Mouse (Mus musculus) regulatory T cell (primary cell): ENCODE results near the gene Zfp354b.

Source experiments
- in situ Hi-C: fragments of 300-600 bp; cut with MboI, MseI; formaldehyde crosslinking; loops from one replicate; pipeline ENCODE4 v1.15.1; 2025; ENCODE audit warnings: high pct_unique_total_duplicates

Zfp354b gene

DNA sequence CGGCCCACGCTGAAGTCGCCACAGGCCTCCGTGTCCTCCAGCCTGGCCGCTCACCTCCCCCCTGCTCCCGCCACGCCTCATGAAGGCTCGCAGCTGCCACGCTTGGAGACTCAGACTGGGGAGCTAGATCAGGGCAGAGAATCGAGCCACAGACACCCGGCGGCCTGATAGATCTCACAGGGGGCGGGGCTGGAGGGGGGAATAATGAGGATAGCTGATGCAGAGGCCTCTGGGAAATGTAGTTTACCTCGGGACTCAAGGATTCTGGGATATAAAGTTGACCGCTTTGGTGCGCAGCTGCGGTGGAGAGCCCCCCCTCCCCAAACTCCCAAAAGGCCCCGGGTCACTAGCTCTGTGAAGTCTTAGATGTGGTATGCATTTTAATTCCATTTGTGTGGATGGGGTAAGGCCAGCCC, at the start of gene Zfp354b:
TSS of gene Zfp354b (minus strand) at position 183 of the 416 bp plus-strand sequence.
- in situ Hi-C loops, result no loop called here

DNA sequence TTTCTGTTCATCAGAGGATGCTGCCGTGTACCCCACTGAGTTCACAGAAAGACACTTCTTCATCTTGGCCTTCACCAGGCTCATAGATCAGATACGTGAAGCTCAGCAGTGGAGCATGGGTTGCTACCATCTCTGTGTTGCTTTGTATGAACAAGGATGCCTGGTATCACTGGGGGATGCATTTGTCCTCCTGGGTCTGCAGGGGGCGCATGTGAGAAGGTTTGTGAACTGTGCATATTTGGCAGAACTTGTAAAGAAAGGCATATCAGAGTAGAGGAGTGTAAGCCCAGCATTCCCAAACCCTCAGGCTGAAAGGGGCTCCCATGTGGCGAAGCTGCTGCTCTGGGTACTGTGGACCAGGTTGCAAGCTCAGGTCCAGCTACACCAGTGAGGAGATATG, 45.8 kb upstream of the Zfp354b start:
- in situ Hi-C loops, result no loop called here

- in situ Hi-C loops, result no loop called here
Observed at GRCm38 (mm10) chr11:50966230-50966629, 34.8 kb upstream of the Zfp354b start, which contains the start of gene Olfr1378. TSS of gene Olfr1378 (plus strand) at chr11:50966530.

DNA sequence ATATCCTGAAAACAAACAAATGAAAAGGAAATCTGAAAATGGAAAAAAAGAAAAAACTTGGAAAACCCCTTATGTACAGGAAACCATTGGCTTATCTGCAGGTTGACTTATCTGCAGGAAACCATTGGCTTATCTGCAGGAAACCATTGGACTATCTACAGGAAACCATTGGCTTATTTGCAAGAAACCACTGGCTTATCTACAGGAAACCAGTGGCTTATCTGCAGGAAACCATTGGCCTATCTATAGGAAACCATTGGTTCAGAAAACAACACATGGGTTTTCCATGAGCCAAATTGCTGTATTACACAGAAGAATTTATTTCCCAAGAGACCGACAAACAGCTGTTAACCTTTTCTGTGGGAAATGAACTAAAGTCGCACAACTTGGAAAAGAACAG, 33.5 kb upstream of the Zfp354b start:
- in situ Hi-C loops, result no loop called here

- in situ Hi-C loops, result no loop called here
Observed at GRCm38 (mm10) chr11:50953665-50954064, 22.2 kb upstream of the Zfp354b start, which contains the start of gene Prop1. TSS of gene Prop1 (minus strand) at chr11:50953765.

DNA sequence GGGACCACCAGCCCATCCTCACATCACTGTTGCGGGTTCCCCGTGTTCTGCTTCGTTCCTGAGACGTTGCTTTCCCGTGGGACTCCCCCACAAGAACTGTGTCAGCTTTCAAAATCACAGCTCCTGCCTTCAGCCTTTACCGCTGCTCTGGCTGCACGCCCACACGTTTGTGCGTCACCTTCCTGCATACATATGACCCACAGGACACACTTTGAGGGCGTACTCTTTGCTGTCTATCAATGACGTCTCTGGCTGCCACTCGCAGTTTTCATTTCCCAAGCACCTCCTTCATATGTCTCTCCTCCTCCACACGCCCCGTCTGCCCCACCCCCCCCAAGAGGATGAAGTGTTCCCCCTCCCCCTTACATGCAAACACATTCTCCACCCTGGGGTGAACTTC, 20.9 kb upstream of the Zfp354b start:
- in situ Hi-C loops, result no loop called here

DNA sequence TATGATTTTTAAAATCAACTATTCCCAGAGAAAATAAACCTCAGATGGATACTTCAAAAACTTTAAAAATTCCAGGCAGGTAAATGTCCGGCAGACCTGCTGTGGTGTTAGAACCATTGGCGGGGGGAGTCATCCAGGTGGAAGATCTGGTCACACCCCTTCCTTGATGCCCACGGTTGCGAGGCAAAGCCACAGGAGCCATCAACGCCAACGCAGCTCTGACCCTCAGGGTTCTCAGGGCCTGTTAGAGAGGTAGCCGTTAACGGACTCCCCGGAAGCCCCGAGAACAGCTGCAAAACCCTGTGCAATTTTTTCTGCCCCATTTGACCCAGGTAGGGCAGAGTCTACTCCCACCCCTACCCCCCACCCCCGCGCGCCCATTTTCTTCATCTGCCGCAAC, 12.1 kb upstream of the Zfp354b start, which contains the start of gene 4933414I15Rik:
TSS of gene 4933414I15Rik (minus strand) at position 260 of the 400 bp plus-strand sequence.
- in situ Hi-C loops, result loop anchor here (5.0 kb wide), 1 partner anchor 89 kb away; no protein-coding TSS in a partner anchor

GRCm38 (mm10) chr11:50942386-50942785, 11.0 kb upstream of the Zfp354b start:
- in situ Hi-C loops, result loop anchor here (5.0 kb wide), 1 partner anchor 90 kb away; no protein-coding TSS in a partner anchor

- in situ Hi-C loops, result loop anchor here (5.0 kb wide), 1 partner anchor 93 kb away; no protein-coding TSS in a partner anchor
Observed at GRCm38 (mm10) chr11:50939621-50940366, 8.4 kb upstream of the Zfp354b start.

GRCm38 (mm10) chr11:50938435-50938834, 7.0 kb upstream of the Zfp354b start:
- in situ Hi-C loops, result no loop called here

- in situ Hi-C loops, result no loop called here
Observed at GRCm38 (mm10) chr11:50932040-50932439, 607 bp upstream of the Zfp354b start.

DNA sequence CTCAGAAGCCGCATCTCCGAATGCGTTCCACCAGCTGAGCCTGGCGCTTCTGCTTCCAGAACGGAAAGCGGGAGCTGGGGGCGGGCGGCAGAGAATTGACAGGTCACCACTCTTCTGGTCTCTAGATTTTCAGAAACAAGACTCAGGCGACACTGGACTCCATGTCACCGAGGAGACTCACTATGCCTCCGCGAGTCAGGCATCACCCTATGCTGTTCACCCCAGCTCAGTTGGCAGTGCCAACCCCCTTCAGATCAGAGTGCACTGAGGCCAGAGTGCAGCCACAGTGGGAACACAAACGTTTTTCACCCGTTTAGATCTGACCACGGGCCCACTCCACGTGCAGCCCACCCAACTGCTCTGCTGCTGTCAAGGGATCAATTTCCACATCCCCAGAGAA, 412 bp downstream of the Zfp354b start:
- in situ Hi-C loops, result no loop called here

DNA sequence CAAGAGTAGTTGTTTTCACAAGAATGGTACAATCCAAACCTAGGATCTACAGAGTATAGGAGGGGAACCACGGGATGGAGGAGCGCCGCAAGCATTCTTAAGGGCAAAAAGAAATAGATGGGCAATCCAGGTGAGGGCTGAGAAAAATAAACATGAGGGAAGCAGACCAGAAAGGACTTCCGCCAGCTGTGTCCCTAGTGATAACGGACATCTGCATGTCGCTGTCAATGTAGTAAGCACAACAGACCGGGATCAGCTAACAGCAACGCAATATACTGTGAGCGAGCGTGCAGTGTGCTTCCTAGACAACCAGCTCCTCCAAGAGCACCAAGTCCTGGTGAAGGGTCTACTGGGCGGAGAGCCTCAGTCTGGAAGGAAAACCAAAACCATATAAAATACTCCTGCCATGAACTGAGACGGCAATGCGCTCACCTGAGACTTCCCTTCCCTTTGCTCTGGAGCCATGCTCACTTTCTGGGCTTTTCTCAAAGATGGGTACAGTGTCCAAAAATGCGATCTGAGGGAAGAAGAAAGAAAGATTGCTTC, 891 bp downstream of the Zfp354b start:
- in situ Hi-C loops, result no loop called here

GRCm38 (mm10) chr11:50915671-50916320, 15.6 kb downstream of the Zfp354b start, which contains the start of gene Zfp2:
TSS of gene Zfp2 (minus strand) at chr11:50916165.
- in situ Hi-C loops, result loop anchor here (10.0 kb wide), 1 partner anchor 349 kb away; the partner anchor contains the start of genes BC049762 and Clk4

DNA sequence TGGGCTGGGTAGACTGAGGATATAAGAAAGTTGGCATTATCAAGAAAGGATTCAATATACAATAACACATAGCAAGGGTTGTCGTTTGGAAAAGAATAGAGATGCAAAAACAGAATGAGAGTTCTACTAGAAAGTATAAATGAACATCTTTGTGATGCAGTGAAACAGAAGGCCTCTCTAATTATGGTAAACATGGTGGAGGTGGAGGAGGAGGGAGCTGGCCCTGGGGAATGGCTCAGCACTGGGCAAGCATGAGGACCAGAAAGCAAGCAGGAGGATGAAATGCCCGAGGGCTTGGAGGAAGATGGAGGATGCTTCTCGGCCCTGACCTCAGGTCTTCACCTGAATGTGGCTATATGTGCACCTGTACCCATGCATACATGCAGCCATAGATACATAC, 17.0 kb downstream of the Zfp354b start:
- in situ Hi-C loops, result loop anchor here (10.0 kb wide), 1 partner anchor 350 kb away; the partner anchor contains the start of genes BC049762 and Clk4

GRCm38 (mm10) chr11:50913301-50913700, 18.1 kb downstream of the Zfp354b start:
- in situ Hi-C loops, result loop anchor here (10.0 kb wide), 1 partner anchor 352 kb away; the partner anchor contains the start of genes BC049762 and Clk4

- in situ Hi-C loops, result no loop called here
Observed at GRCm38 (mm10) chr11:50908136-50908535, 23.3 kb downstream of the Zfp354b start.

DNA sequence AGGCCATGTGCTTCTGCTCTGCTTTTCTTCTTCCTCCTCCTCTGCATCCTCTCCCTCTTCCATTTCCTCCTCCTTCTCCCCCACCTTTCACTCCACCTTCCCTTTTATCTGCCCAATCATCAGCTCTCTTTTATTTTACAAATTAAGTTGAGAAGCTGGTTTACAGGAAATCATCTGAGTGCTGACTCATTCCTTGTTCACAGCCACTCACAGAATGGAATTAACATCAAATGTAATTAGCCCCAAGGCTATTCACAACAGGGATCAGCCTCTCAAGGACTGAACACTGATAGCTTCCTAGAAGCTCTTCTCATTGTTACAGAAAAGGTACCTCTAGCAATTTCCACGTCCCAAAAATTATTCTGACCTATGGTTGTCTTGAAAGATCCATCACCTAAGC, 34.1 kb downstream of the Zfp354b start:
- in situ Hi-C loops, result no loop called here

DNA sequence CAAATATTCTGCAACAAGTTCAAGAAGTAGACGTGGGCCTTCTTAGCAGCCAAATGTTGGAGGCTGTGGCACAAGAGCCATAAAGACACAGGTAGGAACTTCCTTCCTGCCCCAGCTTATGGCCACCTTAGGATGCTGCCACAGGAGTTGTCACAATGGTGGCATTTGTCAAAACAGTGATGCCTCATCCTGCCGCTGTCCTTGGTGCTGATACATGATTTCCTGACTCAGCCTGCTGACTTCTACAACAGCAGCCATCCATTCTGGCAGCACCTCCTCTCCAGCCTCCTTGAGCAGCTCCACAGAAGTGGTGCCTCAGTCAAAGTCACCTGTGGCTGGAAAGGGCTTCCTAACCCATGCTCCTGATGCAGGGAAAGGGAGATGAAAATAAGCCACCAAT, 39.0 kb downstream of the Zfp354b start:
- in situ Hi-C loops, result no loop called here

DNA sequence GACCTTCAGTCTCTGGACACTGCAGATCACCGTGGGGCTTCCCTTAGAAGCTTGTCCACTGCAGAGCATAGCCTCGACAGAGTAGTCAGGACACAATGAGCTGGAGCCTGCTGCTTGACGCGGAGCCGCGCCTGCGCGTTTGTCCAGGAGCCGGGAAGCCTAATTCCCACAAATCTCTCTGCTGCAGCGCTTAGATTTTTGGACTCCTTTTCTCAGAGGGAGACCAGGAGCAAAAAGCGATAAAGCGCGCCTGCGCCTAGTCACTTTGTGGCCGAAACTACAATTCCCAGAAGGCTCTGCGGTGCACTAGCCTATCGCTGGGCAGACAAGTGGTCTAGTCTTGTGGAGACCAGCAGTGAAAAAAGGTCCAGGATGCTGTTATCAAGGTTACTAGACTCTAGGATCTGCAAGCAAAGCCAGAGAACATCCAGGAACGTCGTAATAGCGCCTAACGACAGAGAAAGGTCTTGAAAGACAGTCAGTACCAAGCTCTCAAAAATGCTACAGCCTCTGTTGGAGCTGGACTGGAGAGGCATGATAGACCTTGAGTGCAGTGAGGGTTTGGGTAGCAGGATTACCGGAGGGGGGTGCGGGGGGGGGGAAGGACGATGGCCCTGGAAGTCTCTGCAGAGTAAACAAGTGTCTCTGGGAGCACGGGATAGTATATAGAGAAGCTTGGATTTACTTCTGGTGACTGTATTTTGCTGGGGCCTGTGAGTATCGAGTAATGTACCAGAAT, 43.9 kb downstream of the Zfp354b start, which contains the start of gene Zfp454:
TSS of gene Zfp454 (minus strand) at position 262 of the 739 bp plus-strand sequence.
- in situ Hi-C loops, result no loop called here

DNA sequence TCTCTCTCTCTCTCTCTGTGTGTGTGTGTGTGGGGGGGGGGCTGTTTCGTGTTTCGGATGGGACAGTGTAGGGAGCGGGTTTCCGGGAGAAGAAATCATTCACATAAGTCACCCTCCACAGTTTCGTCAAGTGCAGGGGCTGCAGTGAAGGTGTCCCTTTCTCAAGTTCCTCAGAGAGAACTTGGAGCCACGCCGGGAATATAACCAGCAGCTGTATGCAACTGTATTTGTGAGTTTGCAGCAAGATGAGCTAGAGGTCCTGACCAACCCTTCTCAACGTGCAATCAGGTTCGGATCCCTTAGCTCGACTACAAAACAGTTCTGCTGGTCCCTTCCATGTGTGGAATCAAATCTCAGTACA, 44.5 kb downstream of the Zfp354b start:
- in situ Hi-C loops, result no loop called here
